Mouse (Mus musculus): Measurements from ENCODE around the gene Cd68. TPM values are rescaled to one million over a fixed set of nuclear protein-coding genes. Genes with fewer than 3 reads are reported as not detected.

Cd68 gene
- total and polyA plus RNA-seq, 3 experiments, result 2.3 to 6.1 TPM; not detected in 1

DNA sequence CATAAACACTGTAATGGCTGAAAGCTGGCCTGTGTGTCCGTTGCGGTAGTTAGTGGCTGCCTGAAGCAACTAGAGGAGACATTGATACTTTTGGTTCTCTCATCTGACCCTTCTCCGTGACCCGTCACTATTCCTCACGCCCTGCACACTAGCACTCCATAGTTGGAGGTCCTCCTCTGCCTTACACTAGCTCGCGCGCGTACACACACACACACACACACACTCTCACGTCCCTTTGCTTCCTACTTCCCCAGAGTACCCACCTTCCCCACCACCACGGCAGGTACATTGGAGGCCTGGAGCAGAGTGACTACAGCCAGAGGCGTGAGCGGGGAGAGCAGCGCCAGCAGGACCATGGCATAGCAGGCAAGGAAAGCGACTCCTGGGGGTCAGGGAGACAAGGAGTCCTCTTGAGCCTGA lies 8.5 kb downstream of the Cd68 start:
- Histone ChIP-seq H3K27me3 (ENCODE audit: insufficient read depth, low read length) (no peaks in the 10 kb centered on the region), H3K9me3 (replicated peaks) (no peaks in the 10 kb centered on the region), H3K4me3 (ENCODE audit: low read depth, low read length) (peak overlapping the region; percentile 22; the same call in 1 of the 2 replicates), H3K36me3 (replicated peaks) (peaks cover 77% of the 10 kb centered on the region), H3K4me1 (ENCODE audit: insufficient read depth, low read depth, low read length) (peaks cover 64% of the 10 kb centered on the region)
- no peak for ATAC-seq (ENCODE audit: extremely low read depth, insufficient number of reproducible peaks, low FRiP score, poor library complexity, severe bottlenecking)
- no peak for DNase-seq (ENCODE audit: low spot score)
- TF ChIP-seq GATA2 (IDR thresholded peaks at IDR 0.05; ENCODE audit: borderline replicate concordance, low read depth, low read length) (no peak), POLR2AphosphoS5 (IDR thresholded peaks at IDR 0.05; ENCODE audit: insufficient replicate concordance, low read depth, low read length) (no peak), TAL1 (conservative IDR thresholded peaks at IDR 0.05; ENCODE audit: low read depth, low read length) (no peak), GATA1 (IDR thresholded peaks at IDR 0.05; ENCODE audit: borderline replicate concordance, low read length) (no peak), CTCF (IDR thresholded peaks at IDR 0.05; ENCODE audit: low read depth, low read length) (no peak)

- ATAC-seq (ENCODE audit: extremely low read depth, insufficient number of reproducible peaks, low FRiP score, poor library complexity, severe bottlenecking) (0 out of 2 replicates have a peak, but pooled peaks have one; percentile 25), DNase-seq (ENCODE audit: low spot score) (peak; percentile 48)
- H3K9me3 ChIP-seq (replicated peaks), result no peaks in the 10 kb centered on the region
- no peaks in the 10 kb centered on the region for H3K27me3 ChIP-seq (ENCODE audit: insufficient read depth, low read length)
- peaks cover 68% of the 10 kb centered on the region for H3K4me1 ChIP-seq (ENCODE audit: insufficient read depth, low read depth, low read length)
- peak; percentile 51 for TF ChIP-seq CTCF (IDR thresholded peaks at IDR 0.05; ENCODE audit: low read depth, low read length)
- no peak for TF ChIP-seq GATA1 (IDR thresholded peaks at IDR 0.05; ENCODE audit: borderline replicate concordance, low read length)
- H3K4me3 ChIP-seq (ENCODE audit: low read depth, low read length), result no peak overlapping the region
- H3K36me3 ChIP-seq (replicated peaks), result peaks cover 83% of the 10 kb centered on the region
These were observed 9.1 kb downstream of the Cd68 start for GRCm38 (mm10) chr11:69656617-69657461.

DNA sequence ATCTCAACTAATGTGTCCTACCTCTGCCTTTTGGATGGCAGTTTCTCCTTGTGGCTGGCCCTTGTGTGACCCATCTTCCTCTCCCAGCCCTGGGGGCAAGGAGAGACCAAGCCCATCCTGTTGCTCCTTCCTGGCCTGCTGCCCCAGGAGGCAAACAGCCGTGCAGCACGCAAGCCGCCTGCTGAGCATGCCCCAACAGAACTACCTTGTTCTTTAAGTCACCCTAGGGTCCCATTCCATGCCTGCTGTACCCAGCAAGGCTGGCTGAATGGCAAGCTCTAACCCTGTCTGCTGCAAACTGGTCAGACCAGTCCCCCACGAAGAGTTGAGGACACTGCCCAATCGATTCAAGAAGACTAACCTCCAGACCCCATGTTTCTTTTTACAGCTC lies 9.9 kb downstream of the Cd68 start:
- H3K4me3 ChIP-seq (ENCODE audit: low read depth, low read length), result no peak overlapping the region
- H3K9me3 ChIP-seq (replicated peaks), result no peaks in the 10 kb centered on the region
- H3K4me1 ChIP-seq (ENCODE audit: insufficient read depth, low read depth, low read length), result peaks cover 61% of the 10 kb centered on the region
- TF ChIP-seq CTCF (IDR thresholded peaks at IDR 0.05; ENCODE audit: low read depth, low read length), result no peak
- no peak for TF ChIP-seq POLR2AphosphoS5 (IDR thresholded peaks at IDR 0.05; ENCODE audit: insufficient replicate concordance, low read depth, low read length)
- TF ChIP-seq TAL1 (conservative IDR thresholded peaks at IDR 0.05; ENCODE audit: low read depth, low read length), result no peak
- no peak for TF ChIP-seq GATA2 (IDR thresholded peaks at IDR 0.05; ENCODE audit: borderline replicate concordance, low read depth, low read length)
- TF ChIP-seq GATA1 (IDR thresholded peaks at IDR 0.05; ENCODE audit: borderline replicate concordance, low read length), result no peak
- peaks cover 91% of the 10 kb centered on the region for H3K36me3 ChIP-seq (replicated peaks)
- no peak for DNase-seq (ENCODE audit: low spot score)
- H3K27me3 ChIP-seq (ENCODE audit: insufficient read depth, low read length), result no peaks in the 10 kb centered on the region
- ATAC-seq (ENCODE audit: extremely low read depth, insufficient number of reproducible peaks, low FRiP score, poor library complexity, severe bottlenecking), result no peak

- no peak for ATAC-seq (ENCODE audit: extremely low read depth, insufficient number of reproducible peaks, low FRiP score, poor library complexity, severe bottlenecking)
These were observed 10.5 kb downstream of the Cd68 start, which contains the start of gene Sox15 for GRCm38 (mm10) chr11:69655264-69656064. Sox15 (plus strand) TSS chr11:69655314.

GRCm38 (mm10) chr11:69654760-69655159 lies 11.2 kb downstream of the Cd68 start:
- H3K36me3 ChIP-seq (replicated peaks), result peaks cover 96% of the 10 kb centered on the region
- ATAC-seq (ENCODE audit: extremely low read depth, insufficient number of reproducible peaks, low FRiP score, poor library complexity, severe bottlenecking) (no peak), DNase-seq (ENCODE audit: low spot score) (no peak)
- H3K9me3 ChIP-seq (replicated peaks), result no peaks in the 10 kb centered on the region
- H3K4me1 ChIP-seq (ENCODE audit: insufficient read depth, low read depth, low read length), result peaks cover 63% of the 10 kb centered on the region
- H3K4me3 ChIP-seq (ENCODE audit: low read depth, low read length), result no peak overlapping the region
- H3K27me3 ChIP-seq (ENCODE audit: insufficient read depth, low read length), result no peaks in the 10 kb centered on the region
- no peak for TF ChIP-seq TAL1 (conservative IDR thresholded peaks at IDR 0.05; ENCODE audit: low read depth, low read length)
- TF ChIP-seq GATA2 (IDR thresholded peaks at IDR 0.05; ENCODE audit: borderline replicate concordance, low read depth, low read length), result no peak
- TF ChIP-seq POLR2AphosphoS5 (IDR thresholded peaks at IDR 0.05; ENCODE audit: insufficient replicate concordance, low read depth, low read length), result no peak
- no peak for TF ChIP-seq GATA1 (IDR thresholded peaks at IDR 0.05; ENCODE audit: borderline replicate concordance, low read length)
- TF ChIP-seq CTCF (IDR thresholded peaks at IDR 0.05; ENCODE audit: low read depth, low read length), result no peak

More at GRCm38 (mm10) chr11:69655264-69656064, 10.5 kb downstream of the Cd68 start, which contains the start of gene Sox15:
- peaks cover 94% of the 10 kb centered on the region for H3K36me3 ChIP-seq (replicated peaks)
- no peaks in the 10 kb centered on the region for H3K27me3 ChIP-seq (ENCODE audit: insufficient read depth, low read length)
- H3K4me1 ChIP-seq (ENCODE audit: insufficient read depth, low read depth, low read length), result peaks cover 59% of the 10 kb centered on the region
- no peaks in the 10 kb centered on the region for H3K9me3 ChIP-seq (replicated peaks)
- no peak within 1 kb of the TSS for H3K4me3 ChIP-seq (ENCODE audit: low read depth, low read length)
- TF ChIP-seq GATA2 (IDR thresholded peaks at IDR 0.05; ENCODE audit: borderline replicate concordance, low read depth, low read length) (no peak), POLR2AphosphoS5 (IDR thresholded peaks at IDR 0.05; ENCODE audit: insufficient replicate concordance, low read depth, low read length) (no peak), TAL1 (conservative IDR thresholded peaks at IDR 0.05; ENCODE audit: low read depth, low read length) (no peak)
- no peak for DNase-seq (ENCODE audit: low spot score)

- ATAC-seq (ENCODE audit: extremely low read depth, insufficient number of reproducible peaks, low FRiP score, poor library complexity, severe bottlenecking) (no peak), DNase-seq (ENCODE audit: low spot score) (no peak)
- peaks cover 98% of the 10 kb centered on the region for H3K36me3 ChIP-seq (replicated peaks)
- H3K4me1 ChIP-seq (ENCODE audit: insufficient read depth, low read depth, low read length), result peaks cover 56% of the 10 kb centered on the region
- no peaks in the 10 kb centered on the region for H3K27me3 ChIP-seq (ENCODE audit: insufficient read depth, low read length)
- TF ChIP-seq POLR2AphosphoS5 (IDR thresholded peaks at IDR 0.05; ENCODE audit: insufficient replicate concordance, low read depth, low read length) (no peak), GATA2 (IDR thresholded peaks at IDR 0.05; ENCODE audit: borderline replicate concordance, low read depth, low read length) (no peak), GATA1 (IDR thresholded peaks at IDR 0.05; ENCODE audit: borderline replicate concordance, low read length) (no peak), TAL1 (conservative IDR thresholded peaks at IDR 0.05; ENCODE audit: low read depth, low read length) (no peak), CTCF (IDR thresholded peaks at IDR 0.05; ENCODE audit: low read depth, low read length) (no peak)
- H3K9me3 ChIP-seq (replicated peaks), result no peaks in the 10 kb centered on the region
- H3K4me3 ChIP-seq (ENCODE audit: low read depth, low read length), result no peak overlapping the region
These were observed 12.6 kb downstream of the Cd68 start for GRCm38 (mm10) chr11:69653399-69653798.

All from G1E (cell line).